Mouse (Mus musculus) spleen, adult 2 months (tissue): ENCODE data around the gene Cdh5. TPM values are rescaled to one million over a fixed set of nuclear protein-coding genes. Genes with fewer than 3 reads are reported as not detected.
A peak's percentile ranks its signal among the peaks of the same experiment; 100 is the strongest.

Experiments used
- DNase-seq, 2 experiments: peaks; one replicate each; pipeline versions ENCODE4 v3.0.0 to v3.0.0-alpha.2; 2012 to 2021; ENCODE audit warnings: low spot score in 2 of 2, low read depth in 1 of 2
- H3K27ac ChIP-seq: fragments of 200-500 bp; 2 replicates; pipeline ENCODE4 v1.5.1; 2012; ENCODE audit warnings: low read length, inconsistent platforms; ENCODE audit not compliant: insufficient read depth
- H3K27me3 ChIP-seq: fragments of 200-500 bp; 2 replicates; pipeline ENCODE4 v1.6.1; 2012; ENCODE audit warnings: mild to moderate bottlenecking, moderate library complexity, low read length, inconsistent platforms; ENCODE audit not compliant: control insufficient read depth, insufficient read depth
- H3K36me3 ChIP-seq: fragments of 200-500 bp; 2 replicates; pipeline ENCODE4 v1.6.1; 2012; ENCODE audit warnings: mild to moderate bottlenecking, low read length, inconsistent platforms; ENCODE audit not compliant: control insufficient read depth, insufficient read depth
- H3K4me1 ChIP-seq: fragments of 200-500 bp; 2 replicates; pipeline ENCODE4 v1.6.1; 2011; ENCODE audit warnings: inconsistent platforms; ENCODE audit not compliant: control insufficient read depth, insufficient read depth, insufficient read length
- H3K4me3 ChIP-seq: fragments of 200-500 bp; 2 replicates; pipeline ENCODE4 v1.5.1; 2011; ENCODE audit warnings: mild to moderate bottlenecking, inconsistent platforms; ENCODE audit not compliant: insufficient read depth, insufficient read length; ENCODE audit errors: extremely low read depth
- CTCF ChIP-seq: fragments of 200-500 bp; IDR thresholded peaks from 2 replicates; pipeline ENCODE4 v1.5.1; 2011; ENCODE audit warnings: mild to moderate bottlenecking, inconsistent platforms; ENCODE audit not compliant: insufficient read depth, insufficient read length, insufficient replicate concordance; ENCODE audit errors: extremely low read depth
- POLR2A ChIP-seq: fragments of 200-500 bp; IDR thresholded peaks from 2 replicates; pipeline ENCODE4 v1.6.1; 2011; ENCODE audit warnings: low read depth, low read length, inconsistent platforms
- WGBS: fragments of 180-500 bp; shearing (Covaris S2); methylation state at CpG from one replicate; pipeline ENCODE4 v1.1.7; 2018; 5-methylcytosine and 5-hydroxymethylcytosine counted together
- polyA plus RNA-seq: library from polyadenylated mRNA; depleted of rRNA; stranded (reverse); fragments of >200 nt; gene quantifications from 2 replicates; pipeline ENCODE4 v1.2.3, GENCODE M21; 2012

Gene Cdh5
- polyA plus RNA-seq, 1 experiment, result 23.3 TPM

- Histone ChIP-seq H3K4me3 (no peak overlapping the region), H3K27me3 (peaks cover 17% of the 10 kb centered on the region), H3K36me3 (no peaks in the 10 kb centered on the region), H3K4me1 (peaks cover 8% of the 10 kb centered on the region; the same call in 1 of the 2 replicates), H3K27ac (no peak overlapping the region)
- WGBS, result 94% methylated on average over 6 of the region's 6 CpGs
- DNase-seq, result no peak
- no peak for TF ChIP-seq POLR2A
Observed at GRCm38 (mm10) chr8:104172420-104172819, 71.0 kb downstream of the Cdh5 start.

- 46% methylated on average over 8 of the region's 8 CpGs for WGBS
- TF ChIP-seq POLR2A (no peak), CTCF (no peak)
- DNase-seq, result peak in 1 of 2 experiments; percentile 17
- H3K27me3 ChIP-seq, result peaks cover 7% of the 10 kb centered on the region
- H3K4me1 ChIP-seq, result peaks cover 1% of the 10 kb centered on the region; the same call in 1 of the 2 replicates
- H3K4me3 ChIP-seq, result no peak overlapping the region
- H3K36me3 ChIP-seq, result no peaks in the 10 kb centered on the region
- no peak overlapping the region for H3K27ac ChIP-seq
Observed at GRCm38 (mm10) chr8:104175848-104176527, 74.6 kb downstream of the Cdh5 start.

GRCm38 (mm10) chr8:104177054-104177453 lies 75.6 kb downstream of the Cdh5 start:
- no peak for TF ChIP-seq POLR2A
- 84% methylated on average over 4 of the region's 4 CpGs for WGBS

GRCm38 (mm10) chr8:104184905-104185304 lies 83.5 kb downstream of the Cdh5 start:
- DNase-seq, result no peak

More at GRCm38 (mm10) chr8:104177054-104177453, 75.6 kb downstream of the Cdh5 start:
- Histone ChIP-seq H3K36me3 (no peaks in the 10 kb centered on the region), H3K27me3 (no peaks in the 10 kb centered on the region), H3K4me1 (no peaks in the 10 kb centered on the region), H3K4me3 (no peak overlapping the region), H3K27ac (no peak overlapping the region)
- no peak for DNase-seq

GRCm38 (mm10) chr8:104186827-104187226 lies 85.4 kb downstream of the Cdh5 start:
- Histone ChIP-seq H3K27ac (no peak overlapping the region), H3K4me1 (peaks cover 5% of the 10 kb centered on the region; the same call in 1 of the 2 replicates), H3K4me3 (no peak overlapping the region), H3K27me3 (no peaks in the 10 kb centered on the region), H3K36me3 (no peaks in the 10 kb centered on the region)
- 88% methylated on average over 4 of the region's 4 CpGs for WGBS
- TF ChIP-seq POLR2A (no peak), CTCF (no peak)
- no peak for DNase-seq

More at GRCm38 (mm10) chr8:104184905-104185304, 83.5 kb downstream of the Cdh5 start:
- WGBS, result 33% methylated on average over 6 of the region's 6 CpGs
- TF ChIP-seq CTCF (no peak), POLR2A (no peak)
- Histone ChIP-seq H3K36me3 (no peaks in the 10 kb centered on the region), H3K4me3 (no peak overlapping the region), H3K4me1 (peaks cover 3% of the 10 kb centered on the region; the same call in 1 of the 2 replicates), H3K27ac (no peak overlapping the region), H3K27me3 (no peaks in the 10 kb centered on the region)

- H3K4me1 ChIP-seq, result peaks cover 5% of the 10 kb centered on the region; the same call in 1 of the 2 replicates
- H3K36me3 ChIP-seq, result no peaks in the 10 kb centered on the region
- no peak overlapping the region for H3K4me3 ChIP-seq
- no peaks in the 10 kb centered on the region for H3K27me3 ChIP-seq
- no peak for DNase-seq
- H3K27ac ChIP-seq, result no peak overlapping the region
- WGBS, result 88% methylated on average over 6 of the region's 6 CpGs
- TF ChIP-seq POLR2A (no peak), CTCF (no peak)
Observed at GRCm38 (mm10) chr8:104187622-104188021, 86.2 kb downstream of the Cdh5 start.

- Histone ChIP-seq H3K36me3 (no peaks in the 10 kb centered on the region), H3K4me1 (peaks cover 5% of the 10 kb centered on the region; the same call in 1 of the 2 replicates), H3K4me3 (no peak overlapping the region), H3K27ac (no peak overlapping the region), H3K27me3 (no peaks in the 10 kb centered on the region)
- WGBS, result 66% methylated on average over 5 of the region's 5 CpGs
- no peak for DNase-seq
- TF ChIP-seq POLR2A (no peak), CTCF (no peak)
Observed at GRCm38 (mm10) chr8:104188459-104188858, 87.0 kb downstream of the Cdh5 start.
